Mouse (Mus musculus) 3T3-L1 (cell line): Measurements from ENCODE around the gene Gpx3.
"Not testable (repeated sequence)": the region's sequence is repeated elsewhere in the genome, so short reads cannot be mapped to it uniquely, and the experiment has no call there.

ENCODE experiments used
- DNase-seq: peaks from one replicate; pipeline ENCODE4 v3.0.0-alpha.2; 2015; ENCODE audit warnings: low read depth, low spot score

Gpx3 gene

DNA sequence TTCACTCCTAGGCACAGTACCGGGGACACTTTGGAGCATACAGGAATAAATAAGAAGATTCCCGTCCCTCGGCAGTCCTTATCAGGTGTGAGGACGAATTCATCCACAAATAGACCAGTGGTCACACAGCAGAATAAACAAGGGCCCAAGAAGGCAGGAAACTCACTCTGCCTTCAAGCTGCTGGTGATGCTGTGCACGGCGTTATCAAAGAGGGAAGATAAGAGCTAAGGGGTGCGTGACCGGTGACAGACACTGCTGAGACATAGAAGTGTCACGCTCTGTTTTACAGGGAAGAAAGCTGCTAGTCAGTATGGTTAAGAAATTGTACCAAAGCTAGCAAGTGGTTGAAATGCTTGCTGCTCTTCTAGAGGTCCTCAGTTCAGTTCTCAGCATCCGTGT lies 22.3 kb upstream of the Gpx3 start:
- DNase-seq = no peak

- peak; percentile 84 for DNase-seq
Measured at GRCm38 (mm10) chr11:54881051-54881474, 21.2 kb upstream of the Gpx3 start.

DNA sequence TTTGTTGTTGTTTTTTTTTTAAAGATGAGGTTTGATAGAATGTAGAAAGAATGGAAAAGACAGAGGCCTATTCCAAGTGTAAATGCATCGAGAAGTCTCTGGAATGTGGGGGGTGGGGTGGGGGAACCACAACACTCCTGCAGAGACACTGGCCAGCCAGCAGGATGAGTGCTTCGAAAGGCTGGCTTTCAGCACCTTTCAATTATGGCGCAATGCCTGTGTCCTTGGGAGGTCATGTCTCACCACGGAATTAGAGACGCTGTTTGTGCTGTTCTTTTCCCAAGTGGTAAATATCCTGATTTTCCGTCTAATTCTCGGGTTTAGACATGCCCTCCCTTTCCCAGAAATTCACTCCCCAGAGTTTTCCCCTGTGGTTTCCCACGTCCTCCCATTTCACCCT lies 19.6 kb upstream of the Gpx3 start:
- peak; percentile 89 for DNase-seq

DNA sequence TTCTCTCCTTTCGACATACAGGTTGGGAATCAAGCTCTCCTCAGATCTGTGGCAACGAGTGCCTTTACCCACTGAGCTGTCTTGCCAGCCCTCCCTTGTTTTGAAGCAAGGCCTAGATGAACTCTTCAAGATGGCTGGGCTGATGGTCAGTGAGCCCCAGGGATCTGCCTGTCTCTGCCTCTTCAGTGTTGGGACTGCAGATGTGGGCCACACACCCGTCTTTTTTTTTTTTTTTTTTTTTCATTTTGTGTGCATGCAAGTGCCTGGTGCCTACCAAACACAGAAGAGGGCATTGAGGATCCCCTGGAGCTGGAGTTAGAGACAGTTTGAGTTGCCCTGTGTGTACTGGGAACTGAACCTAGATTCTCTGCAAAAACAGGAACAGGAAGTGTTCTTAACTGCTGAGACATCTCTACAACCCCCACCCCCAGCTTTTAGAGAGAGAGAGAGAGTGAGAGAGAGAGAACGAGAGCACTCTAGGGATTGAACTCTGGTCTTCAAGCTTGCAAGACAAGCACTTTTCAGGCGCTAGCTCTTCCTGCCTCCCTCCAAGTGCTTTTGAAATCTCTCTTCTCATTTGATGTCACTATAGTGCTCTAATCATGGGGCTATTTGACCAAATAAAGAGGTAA lies 17.9 kb upstream of the Gpx3 start:
- DNase-seq = no peak

- peak; percentile 37 for DNase-seq
Measured at GRCm38 (mm10) chr11:54884937-54885336, 17.3 kb upstream of the Gpx3 start.

GRCm38 (mm10) chr11:54885406-54885805 lies 16.8 kb upstream of the Gpx3 start:
- DNase-seq = no peak

DNA sequence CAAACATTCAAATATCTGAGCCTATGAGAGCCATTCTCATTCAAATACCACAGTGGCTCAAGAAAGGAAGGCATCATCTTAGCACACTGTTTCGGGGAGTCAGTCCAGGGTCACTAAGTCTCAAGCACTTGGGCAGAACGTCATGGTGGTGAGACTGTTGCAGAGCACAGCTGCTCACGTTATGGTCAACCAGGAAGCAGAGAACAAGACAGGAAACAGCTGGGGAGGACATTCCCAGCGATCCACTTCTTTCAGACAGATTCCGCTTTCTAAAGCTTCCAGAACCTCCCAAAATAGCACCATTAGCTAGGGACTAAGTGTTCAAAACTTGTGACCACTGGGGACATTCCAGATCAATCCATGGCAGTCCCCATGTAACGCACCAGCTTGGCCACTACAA lies 14.3 kb upstream of the Gpx3 start:
- DNase-seq = no peak

- no peak for DNase-seq
Measured at GRCm38 (mm10) chr11:54891341-54891740, 10.9 kb upstream of the Gpx3 start.

GRCm38 (mm10) chr11:54892091-54892490 lies 10.2 kb upstream of the Gpx3 start:
- DNase-seq = no peak

DNA sequence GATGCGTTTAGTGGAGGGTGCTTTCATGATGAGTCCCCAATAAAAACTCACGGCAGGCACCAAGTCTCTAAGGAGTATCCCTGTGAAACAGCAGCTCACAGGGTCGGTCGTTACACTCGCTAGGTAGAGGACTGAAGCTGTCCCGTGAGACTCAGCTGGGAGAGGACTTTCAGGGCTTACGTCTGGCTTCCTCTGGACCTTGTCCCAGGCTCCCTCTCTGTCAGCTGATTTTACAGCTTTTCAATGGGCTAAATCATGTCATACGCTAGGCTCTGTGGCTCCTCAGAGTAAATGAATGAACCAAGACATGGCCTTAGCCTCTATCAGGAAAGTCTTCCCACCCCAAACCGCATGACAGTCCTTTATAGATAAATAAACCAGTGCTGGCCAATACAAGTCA lies 7.7 kb upstream of the Gpx3 start:
- DNase-seq = no peak

DNA sequence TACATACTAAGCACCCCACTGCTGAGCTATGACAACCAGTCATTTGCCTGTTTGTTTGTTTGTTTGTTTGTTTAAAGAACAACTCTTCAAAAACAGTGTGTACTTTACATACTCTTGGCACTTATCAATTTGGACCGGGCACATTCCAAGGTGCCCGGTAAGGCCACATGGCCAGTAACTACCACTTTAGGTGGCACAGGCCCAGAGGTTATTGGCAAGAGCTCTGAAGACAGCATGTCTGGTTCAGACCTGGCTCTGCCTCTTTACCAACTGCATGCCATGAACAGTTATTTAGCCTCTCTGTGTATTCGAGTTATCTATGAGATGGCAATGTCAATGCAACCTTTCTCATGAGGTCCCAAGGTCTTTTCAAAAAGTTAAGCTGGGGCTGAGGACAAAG lies 5.6 kb upstream of the Gpx3 start:
- not testable (repeated sequence) for DNase-seq

DNA sequence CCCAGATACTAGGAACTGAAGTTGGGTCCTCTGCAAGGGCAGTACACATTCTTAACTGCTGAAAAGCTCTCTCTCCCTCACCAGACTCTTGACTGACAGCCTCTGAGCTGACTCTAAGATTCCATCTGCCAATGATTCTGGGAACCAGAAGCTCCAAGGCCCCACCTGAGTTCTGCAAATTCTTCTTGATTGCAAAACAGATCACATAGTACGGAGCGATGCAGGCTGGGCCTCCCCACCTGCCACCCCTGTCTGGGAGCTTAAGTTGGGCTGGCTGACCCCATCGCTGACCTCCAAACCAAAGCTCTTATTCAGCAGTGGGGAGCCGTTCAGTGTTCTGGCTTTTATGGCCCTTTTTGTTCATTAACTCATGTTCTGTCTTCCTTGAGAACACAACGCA lies 4.8 kb upstream of the Gpx3 start:
- no peak for DNase-seq

- DNase-seq = peak; percentile 52
Measured at GRCm38 (mm10) chr11:54899657-54900056, 2.6 kb upstream of the Gpx3 start.

- no peak for DNase-seq
Measured at GRCm38 (mm10) chr11:54903339-54903738, 1.1 kb downstream of the Gpx3 start.

- no peak for DNase-seq
Measured at GRCm38 (mm10) chr11:54903940-54904706, 1.9 kb downstream of the Gpx3 start.

DNA sequence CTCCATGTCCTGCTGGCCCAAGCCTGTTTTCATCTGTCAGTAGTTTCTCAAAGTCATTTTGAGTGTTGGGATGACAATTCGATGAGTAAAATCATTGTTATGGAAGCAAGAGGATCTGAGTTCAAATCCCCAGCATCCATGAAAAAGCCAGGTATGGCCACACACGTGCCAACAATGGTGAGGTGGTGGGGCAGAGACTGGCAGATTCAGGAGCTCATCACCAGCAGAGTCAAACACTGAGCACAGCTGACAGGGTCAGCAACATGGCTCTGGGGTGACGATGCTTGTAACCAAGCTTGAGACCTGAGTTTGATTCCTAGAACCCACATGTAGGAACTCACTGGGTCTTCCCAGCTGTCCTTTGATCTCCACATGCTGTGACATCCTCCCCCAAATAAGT lies 2.8 kb downstream of the Gpx3 start:
- DNase-seq = no peak

DNA sequence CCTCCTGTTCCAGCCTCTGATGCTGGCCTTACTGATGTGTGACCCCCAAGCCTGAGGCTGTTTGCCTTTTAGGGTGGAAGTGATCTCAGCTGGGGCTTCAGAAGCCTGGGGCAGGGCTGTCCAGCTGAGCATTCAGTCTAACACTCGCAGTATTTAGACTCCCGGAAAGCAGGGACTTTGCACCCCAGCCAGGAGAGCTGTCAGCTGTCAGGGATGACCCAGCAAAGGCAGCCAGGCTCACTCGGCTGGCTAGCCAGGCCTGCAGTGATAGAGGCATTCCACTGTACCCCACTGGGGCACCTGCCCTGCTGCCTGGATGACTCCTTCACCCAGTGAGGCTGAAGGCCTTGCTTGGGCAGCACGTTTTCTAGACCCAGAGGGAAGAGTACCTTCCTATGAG lies 3.7 kb downstream of the Gpx3 start:
- DNase-seq = no peak

DNA sequence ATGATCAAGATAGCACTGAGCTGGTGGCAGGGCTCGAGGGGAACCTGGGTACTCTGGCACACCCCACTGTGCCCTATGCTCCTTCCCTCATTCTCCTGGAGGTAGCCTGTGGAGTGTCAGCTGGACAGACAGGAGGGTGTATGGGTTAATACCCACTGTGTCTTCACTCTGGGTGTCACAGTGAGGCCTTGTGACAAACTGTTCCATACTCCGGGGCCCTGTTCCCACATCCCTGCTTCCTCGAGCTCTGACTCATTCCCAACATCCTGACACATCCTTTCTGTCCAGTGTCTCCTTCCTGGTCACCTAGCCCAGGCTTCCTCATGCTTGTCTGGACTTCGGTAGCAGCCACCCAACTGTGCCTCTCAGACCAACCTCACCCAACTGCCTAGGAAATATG lies 4.2 kb downstream of the Gpx3 start:
- DNase-seq = peak; percentile 18

DNA sequence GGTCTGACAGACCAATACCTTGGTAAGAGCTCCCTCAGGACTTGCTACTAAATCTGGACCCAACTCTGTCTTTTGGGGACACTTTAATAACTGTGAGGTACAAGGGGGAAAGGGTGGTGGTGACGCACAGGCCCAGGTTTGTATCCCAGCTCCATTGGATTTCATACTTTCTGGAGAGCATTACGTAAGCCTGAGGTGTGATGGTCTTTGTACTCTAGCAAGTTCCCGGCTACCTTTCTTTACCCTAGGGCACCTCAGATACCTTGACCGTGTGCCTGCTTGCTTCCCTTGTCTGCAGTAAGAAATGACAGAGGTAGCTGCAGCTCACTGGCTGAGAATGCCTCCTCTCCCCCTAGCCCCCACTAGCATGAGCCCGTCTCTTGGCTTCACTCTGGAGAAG lies 5.0 kb downstream of the Gpx3 start:
- no peak for DNase-seq

- DNase-seq = no peak
Measured at GRCm38 (mm10) chr11:54909273-54909672, 7.0 kb downstream of the Gpx3 start.

GRCm38 (mm10) chr11:54910081-54910665 lies 7.9 kb downstream of the Gpx3 start:
- no peak for DNase-seq

- no peak for DNase-seq
Measured at GRCm38 (mm10) chr11:54911201-54911600, 8.9 kb downstream of the Gpx3 start.
